Mouse (Mus musculus) CD8-positive naive resting alpha-beta T cell, adult 57 days (primary cell): ENCODE results near the gene Pfkfb3. TPM values are rescaled to one million over a fixed set of nuclear protein-coding genes. Genes with fewer than 3 reads are reported as not detected.

Experiments
- total RNA-seq: library from RNA; stranded (reverse); gene quantifications from one replicate; pipeline ENCODE4 v1.2.4, GENCODE M21; 2023

Gene Pfkfb3
- 33.4 TPM for total RNA-seq

GRCm38 (mm10) chr2:11553471-11554400 lies at the start of gene Pfkfb3:
Pfkfb3 (minus strand) TSS chr2:11554077.

Other genes with a start within 250 kb of the Pfkfb3 start
- 142 TPM for gene Rbm17, start 50.1 kb upstream of the Pfkfb3 start, total RNA-seq
- gene Gm17490, start 72.2 kb upstream of the Pfkfb3 start, total RNA-seq: not detected
- 3.2 TPM for gene Il2ra, start 88.7 kb upstream of the Pfkfb3 start, total RNA-seq
- gene Il15ra, start 151.2 kb upstream of the Pfkfb3 start, total RNA-seq: 4.9 TPM
- 33.6 TPM for gene Fbh1, start 223.5 kb upstream of the Pfkfb3 start, total RNA-seq
- gene Ankrd16, start 223.8 kb upstream of the Pfkfb3 start, total RNA-seq: 79.8 TPM